Mouse (Mus musculus): Measurements from ENCODE around the gene 1810037I17Rik. TPM values are rescaled to one million over a fixed set of nuclear protein-coding genes. Genes with fewer than 3 reads are reported as not detected.

Gene 1810037I17Rik
- polyA plus RNA-seq, 1 experiment from 2014 or later: 71.2 TPM

- H3K27ac ChIP-seq (replicated peaks; ENCODE audit: low read depth, low read length): no peak overlapping the region
- no peak for DNase-seq (ENCODE audit: low spot score)
- H3K27me3 ChIP-seq (ENCODE audit: control insufficient read depth, insufficient read depth, low read length): no peaks in the 10 kb centered on the region
- ATAC-seq (ENCODE audit: insufficient number of reproducible peaks, low FRiP score, low TSS enrichment, low read depth): no peak
- 63% methylated on average over 6 of the region's 6 CpGs for WGBS
- H3K9ac ChIP-seq (ENCODE audit: low read length): no peak overlapping the region
- no peaks in the 10 kb centered on the region for H3K9me3 ChIP-seq (ENCODE audit: control insufficient read depth, low read length)
- H3K36me3 ChIP-seq (ENCODE audit: control insufficient read depth, insufficient read depth, low read length): no peaks in the 10 kb centered on the region
- H3K4me2 ChIP-seq (ENCODE audit: low read depth, severe bottlenecking): no peak overlapping the region
- H3K4me3 ChIP-seq (ENCODE audit: low read depth, low read length): no peak overlapping the region
- H3K4me1 ChIP-seq (ENCODE audit: control insufficient read depth, insufficient read depth, low read length): no peaks in the 10 kb centered on the region
These were observed 25.7 kb upstream of the 1810037I17Rik start for GRCm38 (mm10) chr3:122898254-122898653.

- H3K27me3 ChIP-seq (ENCODE audit: control insufficient read depth, insufficient read depth, low read length): no peaks in the 10 kb centered on the region
- no peak overlapping the region for H3K4me2 ChIP-seq (ENCODE audit: low read depth, severe bottlenecking)
- H3K4me3 ChIP-seq (ENCODE audit: low read depth, low read length): no peak overlapping the region
- 46% methylated on average over 12 of the region's 12 CpGs for WGBS
- no peaks in the 10 kb centered on the region for H3K9me3 ChIP-seq (ENCODE audit: control insufficient read depth, low read length)
- no peaks in the 10 kb centered on the region for H3K36me3 ChIP-seq (ENCODE audit: control insufficient read depth, insufficient read depth, low read length)
- ATAC-seq (ENCODE audit: insufficient number of reproducible peaks, low FRiP score, low TSS enrichment, low read depth) (no peak), DNase-seq (ENCODE audit: low spot score) (peak; percentile 74)
- H3K27ac ChIP-seq (replicated peaks; ENCODE audit: low read depth, low read length): no peak overlapping the region
- H3K9ac ChIP-seq (ENCODE audit: low read length): no peak overlapping the region
- H3K4me1 ChIP-seq (ENCODE audit: control insufficient read depth, insufficient read depth, low read length): no peaks in the 10 kb centered on the region
These were observed 20.1 kb upstream of the 1810037I17Rik start for GRCm38 (mm10) chr3:122903746-122904433.

GRCm38 (mm10) chr3:122907841-122908240, 16.2 kb upstream of the 1810037I17Rik start:
- ATAC-seq (ENCODE audit: insufficient number of reproducible peaks, low FRiP score, low TSS enrichment, low read depth) (no peak), DNase-seq (ENCODE audit: low spot score) (no peak)
- H3K4me3 ChIP-seq (ENCODE audit: low read depth, low read length): no peak overlapping the region
- 88% methylated on average over 2 of the region's 2 CpGs for WGBS
- no peak overlapping the region for H3K27ac ChIP-seq (replicated peaks; ENCODE audit: low read depth, low read length)
- no peaks in the 10 kb centered on the region for H3K9me3 ChIP-seq (ENCODE audit: control insufficient read depth, low read length)
- H3K9ac ChIP-seq (ENCODE audit: low read length): no peak overlapping the region
- no peaks in the 10 kb centered on the region for H3K36me3 ChIP-seq (ENCODE audit: control insufficient read depth, insufficient read depth, low read length)
- no peaks in the 10 kb centered on the region for H3K27me3 ChIP-seq (ENCODE audit: control insufficient read depth, insufficient read depth, low read length)
- no peaks in the 10 kb centered on the region for H3K4me1 ChIP-seq (ENCODE audit: control insufficient read depth, insufficient read depth, low read length)
- no peak overlapping the region for H3K4me2 ChIP-seq (ENCODE audit: low read depth, severe bottlenecking)

- Histone ChIP-seq H3K4me1 (ENCODE audit: control insufficient read depth, insufficient read depth, low read length) (no peaks in the 10 kb centered on the region), H3K27ac (replicated peaks; ENCODE audit: low read depth, low read length) (no peak overlapping the region), H3K9me3 (ENCODE audit: control insufficient read depth, low read length) (no peaks in the 10 kb centered on the region), H3K4me2 (ENCODE audit: low read depth, severe bottlenecking) (no peak overlapping the region), H3K4me3 (ENCODE audit: low read depth, low read length) (no peak overlapping the region), H3K36me3 (ENCODE audit: control insufficient read depth, insufficient read depth, low read length) (no peaks in the 10 kb centered on the region), H3K9ac (ENCODE audit: low read length) (no peak overlapping the region), H3K27me3 (ENCODE audit: control insufficient read depth, insufficient read depth, low read length) (no peaks in the 10 kb centered on the region)
- ATAC-seq (ENCODE audit: insufficient number of reproducible peaks, low FRiP score, low TSS enrichment, low read depth) (no peak), DNase-seq (ENCODE audit: low spot score) (no peak)
- 90% methylated on average over 5 of the region's 5 CpGs for WGBS
These were observed 8.5 kb upstream of the 1810037I17Rik start for GRCm38 (mm10) chr3:122915493-122915892.

- Histone ChIP-seq H3K9me3 (ENCODE audit: control insufficient read depth, low read length) (no peaks in the 10 kb centered on the region), H3K4me3 (ENCODE audit: low read depth, low read length) (no peak overlapping the region), H3K4me1 (ENCODE audit: control insufficient read depth, insufficient read depth, low read length) (no peaks in the 10 kb centered on the region), H3K4me2 (ENCODE audit: low read depth, severe bottlenecking) (no peak overlapping the region), H3K9ac (ENCODE audit: low read length) (no peak overlapping the region), H3K36me3 (ENCODE audit: control insufficient read depth, insufficient read depth, low read length) (no peaks in the 10 kb centered on the region), H3K27me3 (ENCODE audit: control insufficient read depth, insufficient read depth, low read length) (no peaks in the 10 kb centered on the region), H3K27ac (replicated peaks; ENCODE audit: low read depth, low read length) (no peak overlapping the region)
- ATAC-seq (ENCODE audit: insufficient number of reproducible peaks, low FRiP score, low TSS enrichment, low read depth): no peak
- DNase-seq (ENCODE audit: low spot score): no peak
- WGBS: 77% methylated on average over 6 of the region's 6 CpGs
These were observed 7.8 kb upstream of the 1810037I17Rik start for GRCm38 (mm10) chr3:122916191-122916680.

- no peaks in the 10 kb centered on the region for H3K4me1 ChIP-seq (ENCODE audit: control insufficient read depth, insufficient read depth, low read length)
- H3K9ac ChIP-seq (ENCODE audit: low read length): no peak overlapping the region
- DNase-seq (ENCODE audit: low spot score) (no peak), ATAC-seq (ENCODE audit: insufficient number of reproducible peaks, low FRiP score, low TSS enrichment, low read depth) (no peak)
- no peak overlapping the region for H3K27ac ChIP-seq (replicated peaks; ENCODE audit: low read depth, low read length)
- 82% methylated on average over 2 of the region's 2 CpGs for WGBS
- no peaks in the 10 kb centered on the region for H3K9me3 ChIP-seq (ENCODE audit: control insufficient read depth, low read length)
- H3K36me3 ChIP-seq (ENCODE audit: control insufficient read depth, insufficient read depth, low read length): no peaks in the 10 kb centered on the region
- H3K4me3 ChIP-seq (ENCODE audit: low read depth, low read length): no peak overlapping the region
- H3K27me3 ChIP-seq (ENCODE audit: control insufficient read depth, insufficient read depth, low read length): no peaks in the 10 kb centered on the region
- no peak overlapping the region for H3K4me2 ChIP-seq (ENCODE audit: low read depth, severe bottlenecking)
These were observed 5.3 kb upstream of the 1810037I17Rik start for GRCm38 (mm10) chr3:122918672-122919071.

GRCm38 (mm10) chr3:122919260-122919659, 4.7 kb upstream of the 1810037I17Rik start, which contains the start of gene Gm10959:
TSS of gene Gm10959 (minus strand) at chr3:122919360.
- H3K27ac ChIP-seq (replicated peaks; ENCODE audit: low read depth, low read length): no peak within 1 kb of the TSS
- 87% methylated on average over 8 of the region's 8 CpGs for WGBS

GRCm38 (mm10) chr3:122920572-122921435, 3.2 kb upstream of the 1810037I17Rik start:
- H3K9ac ChIP-seq (ENCODE audit: low read length): no peak overlapping the region

More at GRCm38 (mm10) chr3:122919260-122919659, 4.7 kb upstream of the 1810037I17Rik start, which contains the start of gene Gm10959:
- no peak within 1 kb of the TSS for H3K4me2 ChIP-seq (ENCODE audit: low read depth, severe bottlenecking)
- ATAC-seq (ENCODE audit: insufficient number of reproducible peaks, low FRiP score, low TSS enrichment, low read depth) (no peak), DNase-seq (ENCODE audit: low spot score) (no peak)
- no peak within 1 kb of the TSS for H3K4me3 ChIP-seq (ENCODE audit: low read depth, low read length)
- H3K27me3 ChIP-seq (ENCODE audit: control insufficient read depth, insufficient read depth, low read length): no peaks in the 10 kb centered on the region
- no peak within 1 kb of the TSS for H3K9ac ChIP-seq (ENCODE audit: low read length)
- no peaks in the 10 kb centered on the region for H3K9me3 ChIP-seq (ENCODE audit: control insufficient read depth, low read length)
- no peaks in the 10 kb centered on the region for H3K4me1 ChIP-seq (ENCODE audit: control insufficient read depth, insufficient read depth, low read length)
- H3K36me3 ChIP-seq (ENCODE audit: control insufficient read depth, insufficient read depth, low read length): no peaks in the 10 kb centered on the region

More at GRCm38 (mm10) chr3:122920572-122921435, 3.2 kb upstream of the 1810037I17Rik start:
- Histone ChIP-seq H3K27ac (replicated peaks; ENCODE audit: low read depth, low read length) (no peak overlapping the region), H3K36me3 (ENCODE audit: control insufficient read depth, insufficient read depth, low read length) (no peaks in the 10 kb centered on the region), H3K27me3 (ENCODE audit: control insufficient read depth, insufficient read depth, low read length) (no peaks in the 10 kb centered on the region), H3K4me3 (ENCODE audit: low read depth, low read length) (no peak overlapping the region), H3K4me2 (ENCODE audit: low read depth, severe bottlenecking) (no peak overlapping the region), H3K4me1 (ENCODE audit: control insufficient read depth, insufficient read depth, low read length) (no peaks in the 10 kb centered on the region), H3K9me3 (ENCODE audit: control insufficient read depth, low read length) (no peaks in the 10 kb centered on the region)
- DNase-seq (ENCODE audit: low spot score): no peak
- WGBS: 64% methylated on average over 8 of the region's 8 CpGs
- no peak for ATAC-seq (ENCODE audit: insufficient number of reproducible peaks, low FRiP score, low TSS enrichment, low read depth)

Measured in limb, embryonic 11.5 days (tissue).